ENCODE assay signal across 8 mouse cellular contexts in genomic region chr4:123588353-123589301, GRCm38 (mm10).
A peak's percentile ranks its signal among the peaks of the same experiment; 100 is the strongest.
DNase-seq lines count a peak whose midpoint lies in the region; ATAC-seq and TF ChIP-seq lines count a peak whose summit lies in the region.

No protein-coding gene starts in this region.

- peak in 1 of 2 experiments; percentile 47 for DNase-seq in cerebellum, adult 2 months
- no peak for DNase-seq in cerebellum, adult 11 months
- peak; percentile 41 for DNase-seq in CD4-positive, CD25-positive, alpha-beta regulatory T cell, adult 2 months (ENCODE audit: low read depth, low spot score)
- DNase-seq in embryonic facial prominence, embryonic 14.5 days (ENCODE audit: low spot score): peak; percentile 77
- DNase-seq in lung, postnatal 0 days (ENCODE audit: low spot score): peak; percentile 96
- no peak for DNase-seq in right cerebral cortex, postnatal 36 days (ENCODE audit: low spot score in 2 of 2)
- DNase-seq in right cerebral cortex, adult 2 months (ENCODE audit: low spot score in 2 of 2): no peak

- H3K4me2 ChIP-seq in embryonic facial prominence, embryonic 14.5 days (ENCODE audit: low read depth, low read length): no peak overlapping the region
- no peak overlapping the region for H3K4me2 ChIP-seq in hindbrain, embryonic 16.5 days (ENCODE audit: low read length)
- H3K4me2 ChIP-seq in lung, postnatal 0 days (replicated peaks; ENCODE audit: low read depth, low read length): 0 out of 2 replicates have a peak overlapping the region, but pooled peaks have one; percentile 9

- no peak overlapping the region for H3K4me3 ChIP-seq in cerebellum, adult 2 months (replicated peaks; ENCODE audit: insufficient read depth, low read depth, low read length)
- H3K4me3 ChIP-seq in embryonic facial prominence, embryonic 14.5 days (ENCODE audit: low read depth, low read length): no peak overlapping the region
- no peak overlapping the region for H3K4me3 ChIP-seq in hindbrain, embryonic 16.5 days (ENCODE audit: low read length)
- H3K4me3 ChIP-seq in lung, postnatal 0 days (ENCODE audit: low read depth, low read length): no peak overlapping the region

- H3K36me3 ChIP-seq in embryonic facial prominence, embryonic 14.5 days (ENCODE audit: control insufficient read depth, insufficient read depth, low read length): no peaks in the 10 kb centered on the region
- no peaks in the 10 kb centered on the region for H3K36me3 ChIP-seq in hindbrain, embryonic 16.5 days (ENCODE audit: control insufficient read depth, insufficient read depth, low read length)
- H3K36me3 ChIP-seq in lung, postnatal 0 days (ENCODE audit: insufficient read depth, low read length): no peaks in the 10 kb centered on the region

- H3K9ac ChIP-seq in embryonic facial prominence, embryonic 14.5 days (ENCODE audit: low read depth, low read length): no peak overlapping the region
- H3K9ac ChIP-seq in hindbrain, embryonic 16.5 days (ENCODE audit: low read depth, low read length): no peak overlapping the region
- H3K9ac ChIP-seq in lung, postnatal 0 days (replicated peaks; ENCODE audit: low read depth): no peak overlapping the region

- H3K27ac ChIP-seq in cerebellum, adult 2 months (ENCODE audit: insufficient read depth, low read length): peak overlapping the region; percentile 52; the same call in 1 of the 2 replicates
- H3K27ac ChIP-seq in embryonic facial prominence, embryonic 14.5 days (replicated peaks; ENCODE audit: low read depth, low read length): peak overlapping the region; percentile 22; the same call in 1 of the 2 replicates
- H3K27ac ChIP-seq in hindbrain, embryonic 16.5 days (ENCODE audit: low read depth, low read length): peak overlapping the region; percentile 40; the same call in 1 of the 2 replicates
- H3K27ac ChIP-seq in lung, postnatal 0 days (ENCODE audit: low read length): peak overlapping the region; percentile 82

- no peaks in the 10 kb centered on the region for H3K9me3 ChIP-seq in embryonic facial prominence, embryonic 14.5 days (ENCODE audit: control insufficient read depth, low read length)
- H3K9me3 ChIP-seq in hindbrain, embryonic 16.5 days (ENCODE audit: control insufficient read depth, low read length): no peaks in the 10 kb centered on the region
- no peaks in the 10 kb centered on the region for H3K9me3 ChIP-seq in lung, postnatal 0 days (ENCODE audit: low read length)

- TF ChIP-seq POLR2A in cerebellum, adult 2 months (IDR thresholded peaks at IDR 0.05; ENCODE audit: borderline replicate concordance, insufficient read depth, low read length): no peak

- WGBS in cerebellum, adult 2 months: 38% methylated on average over 7 of the region's 7 CpGs
- 21% methylated on average over 7 of the region's 7 CpGs for WGBS in embryonic facial prominence, embryonic 14.5 days
- 28% methylated on average over 7 of the region's 7 CpGs for WGBS in hindbrain, embryonic 16.5 days
- WGBS in lung, postnatal 0 days: 12% methylated on average over 7 of the region's 7 CpGs

- H3K27me3 ChIP-seq in cerebellum, adult 2 months (ENCODE audit: control insufficient read depth, insufficient read depth, low read length): no peaks in the 10 kb centered on the region
- H3K27me3 ChIP-seq in embryonic facial prominence, embryonic 14.5 days (replicated peaks; ENCODE audit: control insufficient read depth, insufficient read depth, low read length): no peaks in the 10 kb centered on the region
- H3K27me3 ChIP-seq in hindbrain, embryonic 16.5 days (replicated peaks; ENCODE audit: control insufficient read depth, insufficient read depth, low read length): no peaks in the 10 kb centered on the region
- H3K27me3 ChIP-seq in lung, postnatal 0 days (replicated peaks; ENCODE audit: insufficient read depth, low read length): no peaks in the 10 kb centered on the region

- peak; percentile 29; the same call in 1 of the 2 replicates for TF ChIP-seq CTCF in cerebellum, adult 2 months (IDR thresholded peaks at IDR 0.05; ENCODE audit: borderline replicate concordance, insufficient read depth, low read depth, low read length)
- TF ChIP-seq CTCF in lung, postnatal 0 days (IDR thresholded peaks at IDR 0.05): peak; percentile 70

- TF ChIP-seq EP300 in lung, postnatal 0 days (IDR thresholded peaks at IDR 0.05): peak; percentile 98

- ATAC-seq in embryonic facial prominence, embryonic 14.5 days (ENCODE audit: low read depth): peak; percentile 64
- no peak for ATAC-seq in hindbrain, embryonic 16.5 days
- peak; percentile 90 for ATAC-seq in lung, postnatal 0 days

- H3K4me1 ChIP-seq in cerebellum, adult 2 months (ENCODE audit: control insufficient read depth, insufficient read depth, low read length): peaks cover 15% of the 10 kb centered on the region
- H3K4me1 ChIP-seq in embryonic facial prominence, embryonic 14.5 days (ENCODE audit: control insufficient read depth, insufficient read depth, low read length): peaks cover 20% of the 10 kb centered on the region
- peaks cover 25% of the 10 kb centered on the region for H3K4me1 ChIP-seq in hindbrain, embryonic 16.5 days (ENCODE audit: control insufficient read depth, insufficient read depth, low read depth, low read length)
- peaks cover 6% of the 10 kb centered on the region; the same call in 1 of the 2 replicates for H3K4me1 ChIP-seq in lung, postnatal 0 days (ENCODE audit: insufficient read depth, low read depth, low read length)

Comparison
In these comparisons a context has a peak if more than half of its experiments do, and no peak if none do; other contexts are left out.
1. DNase-seq: peak in CD4-positive, CD25-positive, alpha-beta regulatory T cell, adult 2 months (single experiment), embryonic facial prominence, embryonic 14.5 days (single experiment) and lung, postnatal 0 days (single experiment); none in cerebellum, adult 11 months (single experiment), right cerebral cortex, postnatal 36 days (0 of 2) and right cerebral cortex, adult 2 months (0 of 2).
2. H3K27ac ChIP-seq: peak in every context shown above with its lines; median percentile 82 in lung, postnatal 0 days; 52 in cerebellum, adult 2 months; 40 in hindbrain, embryonic 16.5 days; 22 in embryonic facial prominence, embryonic 14.5 days.